Mouse (Mus musculus): ENCODE data around the gene Fanca.
"Not testable (repeated sequence)": the region's sequence is repeated elsewhere in the genome, so short reads cannot be mapped to it uniquely, and the experiment has no call there.

Gene Fanca

GRCm38 (mm10) chr8:123233300-123233699 lies 85.1 kb downstream of the Fanca start:
- DNase-seq (ENCODE audit: low read depth, low spot score): no peak

GRCm38 (mm10) chr8:123232553-123232952 lies 85.8 kb downstream of the Fanca start:
- DNase-seq (ENCODE audit: low read depth, low spot score): no peak

- no peak for DNase-seq (ENCODE audit: low read depth, low spot score)
Measured at GRCm38 (mm10) chr8:123231742-123232141, 86.6 kb downstream of the Fanca start.

- not testable (repeated sequence) for DNase-seq (ENCODE audit: low read depth, low spot score)
Measured at GRCm38 (mm10) chr8:123230326-123230725, 88.0 kb downstream of the Fanca start.

GRCm38 (mm10) chr8:123228416-123228815 lies 90.0 kb downstream of the Fanca start:
- no peak for DNase-seq (ENCODE audit: low read depth, low spot score)

- DNase-seq (ENCODE audit: low read depth, low spot score): peak; percentile 90
Measured at GRCm38 (mm10) chr8:123224278-123225266, 93.8 kb downstream of the Fanca start, which contains the start of gene Cdk10. Gene Cdk10 (plus strand): TSS chr8:123224842.

GRCm38 (mm10) chr8:123220917-123221316 lies 97.5 kb downstream of the Fanca start:
- DNase-seq (ENCODE audit: low read depth, low spot score): no peak

Measured in CD4-positive helper T cell, adult 2 months (primary cell).